Mouse (Mus musculus): ENCODE data around the gene Hmga2. TPM values are rescaled to one million over a fixed set of nuclear protein-coding genes. Genes with fewer than 3 reads are reported as not detected.

The Hmga2 gene
- polyA plus RNA-seq, 2 experiments from 2014 or later = 0.26 TPM; not detected in 1

- ATAC-seq = no peak
These were observed 53.4 kb downstream of the Hmga2 start for GRCm38 (mm10) chr10:120422820-120423219.

- no peak for ATAC-seq
These were observed 54.2 kb downstream of the Hmga2 start for GRCm38 (mm10) chr10:120422050-120422449.

- no peak for ATAC-seq
These were observed 55.2 kb downstream of the Hmga2 start for GRCm38 (mm10) chr10:120420971-120421629.

- ATAC-seq = no peak
These were observed 57.3 kb downstream of the Hmga2 start for GRCm38 (mm10) chr10:120418738-120419523.

GRCm38 (mm10) chr10:120418211-120418610 lies 58.1 kb downstream of the Hmga2 start:
- ATAC-seq = no peak

GRCm38 (mm10) chr10:120417488-120418118 lies 58.7 kb downstream of the Hmga2 start:
- ATAC-seq = no peak

- ATAC-seq = no peak
These were observed 59.2 kb downstream of the Hmga2 start for GRCm38 (mm10) chr10:120417116-120417487.

GRCm38 (mm10) chr10:120416628-120417027 lies 59.6 kb downstream of the Hmga2 start:
- no peak for ATAC-seq

GRCm38 (mm10) chr10:120412215-120412614 lies 64.1 kb downstream of the Hmga2 start:
- no peak for ATAC-seq

- ATAC-seq = no peak
These were observed 65.3 kb downstream of the Hmga2 start for GRCm38 (mm10) chr10:120410958-120411357.

- no peak for ATAC-seq
These were observed 67.1 kb downstream of the Hmga2 start for GRCm38 (mm10) chr10:120409131-120409530.

- ATAC-seq = no peak
These were observed 69.0 kb downstream of the Hmga2 start for GRCm38 (mm10) chr10:120407230-120407629.

GRCm38 (mm10) chr10:120406038-120406437 lies 70.2 kb downstream of the Hmga2 start:
- ATAC-seq = no peak

GRCm38 (mm10) chr10:120405322-120405721 lies 70.9 kb downstream of the Hmga2 start:
- no peak for ATAC-seq

GRCm38 (mm10) chr10:120402966-120403365 lies 73.3 kb downstream of the Hmga2 start:
- no peak for ATAC-seq

- ATAC-seq = no peak
These were observed 74.5 kb downstream of the Hmga2 start for GRCm38 (mm10) chr10:120401787-120402186.

GRCm38 (mm10) chr10:120399846-120400510 lies 76.3 kb downstream of the Hmga2 start:
- no peak for ATAC-seq

GRCm38 (mm10) chr10:120398745-120399144 lies 77.5 kb downstream of the Hmga2 start:
- ATAC-seq = no peak

- ATAC-seq = no peak
These were observed 79.0 kb downstream of the Hmga2 start for GRCm38 (mm10) chr10:120397211-120397631.

GRCm38 (mm10) chr10:120395550-120395949 lies 80.7 kb downstream of the Hmga2 start:
- ATAC-seq = no peak

- ATAC-seq = peak; percentile 68
These were observed 81.5 kb downstream of the Hmga2 start for GRCm38 (mm10) chr10:120394740-120395139.

GRCm38 (mm10) chr10:120391971-120392716 lies 84.1 kb downstream of the Hmga2 start:
- no peak for ATAC-seq

Data from activated CD4-positive, CD25-positive, alpha-beta regulatory T cell, adult 4 months (primary cell).